Mouse (Mus musculus) stomach, postnatal 0 days (tissue): ENCODE measurements around the gene Dnal4.

Experiments used
- CTCF ChIP-seq: IDR thresholded peaks from 2 replicates; pipeline ENCODE4 v1.5.1; 2016; ENCODE audit warnings: antibody characterized with exemption, low read depth, mild to moderate bottlenecking, moderate library complexity
- EP300 ChIP-seq: optimal IDR thresholded peaks from 2 replicates; pipeline ENCODE3; 2016; ENCODE audit warnings: antibody characterized with exemption

GRCm38 (mm10) chr15:79727840-79728239 lies 49.8 kb downstream of the Dnal4 start:
- TF ChIP-seq CTCF, result no peak
- no peak for TF ChIP-seq EP300
